Mouse (Mus musculus) stomach, embryonic 15.5 days (tissue): ENCODE results near the gene Eefsec. TPM values are rescaled to one million over a fixed set of nuclear protein-coding genes. Genes with fewer than 3 reads are reported as not detected.

Experiments
- ATAC-seq: fragments of 200-750 bp; cut with Nextera tagmentation; 2 replicates; pipeline ENCODE4 v1.8.0; 2017; ENCODE audit warnings: low read depth, moderate number of reproducible peaks, moderate TSS enrichment; ENCODE audit not compliant: insufficient read depth, low FRiP score
- H3K27ac ChIP-seq: fragments of 300-500 bp; sonication (generic); 2 replicates; pipeline ENCODE4 v1.5.1; 2015; ENCODE audit warnings: mild to moderate bottlenecking, inconsistent platforms
- H3K27me3 ChIP-seq: fragments of 300-500 bp; sonication (generic); replicated peaks from 2 replicates; pipeline ENCODE4 v1.6.1; 2015; ENCODE audit warnings: inconsistent platforms
- H3K36me3 ChIP-seq: fragments of 300-500 bp; sonication (generic); 2 replicates; pipeline ENCODE4 v1.6.1; 2015; ENCODE audit warnings: inconsistent platforms
- H3K4me1 ChIP-seq: fragments of 300-500 bp; sonication (generic); 2 replicates; pipeline ENCODE4 v1.6.1; 2015; ENCODE audit warnings: inconsistent platforms
- H3K4me2 ChIP-seq: fragments of 300-500 bp; sonication (generic); 2 replicates; pipeline ENCODE4 v1.6.1; 2015; ENCODE audit warnings: mild to moderate bottlenecking, inconsistent platforms
- H3K4me3 ChIP-seq: fragments of 300-500 bp; sonication (generic); replicated peaks from 2 replicates; pipeline ENCODE4 v1.5.1; 2015; ENCODE audit warnings: inconsistent platforms
- H3K9ac ChIP-seq: fragments of 300-500 bp; sonication (generic); 2 replicates; pipeline ENCODE4 v1.6.1; 2015; ENCODE audit warnings: inconsistent platforms
- H3K9me3 ChIP-seq: fragments of 300-500 bp; sonication (generic); 2 replicates; pipeline ENCODE4 v1.6.1; 2016; ENCODE audit warnings: inconsistent platforms
- WGBS: fragments of 180-500 bp; shearing (Covaris S2); methylation state at CpG from one replicate; pipeline ENCODE4 v1.1.7; 2015; 5-methylcytosine and 5-hydroxymethylcytosine counted together
- polyA plus RNA-seq: library from polyadenylated mRNA; unstranded; fragments of >200 nt; fragmentation: Nextera tagmentation; extraction: Ambion mirVana; gene quantifications from 2 replicates; pipeline ENCODE4 v1.2.1, GENCODE M21; 2015

The Eefsec gene
- polyA plus RNA-seq, 1 experiment from 2014 or later = 35.5 TPM

- H3K4me3 ChIP-seq = no peak overlapping the region
- WGBS = 94% methylated on average over 4 of the region's 4 CpGs
- no peaks in the 10 kb centered on the region for H3K9me3 ChIP-seq
- H3K9ac ChIP-seq = no peak overlapping the region
- H3K4me2 ChIP-seq = no peak overlapping the region
- H3K27me3 ChIP-seq = no peaks in the 10 kb centered on the region
- H3K4me1 ChIP-seq = peaks cover 6% of the 10 kb centered on the region; the same call in 1 of the 2 replicates
- no peak overlapping the region for H3K27ac ChIP-seq
- no peaks in the 10 kb centered on the region for H3K36me3 ChIP-seq
- no peak for ATAC-seq
These were observed 169.1 kb downstream of the Eefsec start for GRCm38 (mm10) chr6:88277242-88277641.

- H3K36me3 ChIP-seq = no peaks in the 10 kb centered on the region
- no peak overlapping the region for H3K27ac ChIP-seq
- no peak overlapping the region for H3K4me3 ChIP-seq
- no peak overlapping the region for H3K9ac ChIP-seq
- no peaks in the 10 kb centered on the region for H3K9me3 ChIP-seq
- H3K4me2 ChIP-seq = no peak overlapping the region
- peaks cover 6% of the 10 kb centered on the region; the same call in 1 of the 2 replicates for H3K4me1 ChIP-seq
- WGBS = 73% methylated on average over 4 of the region's 4 CpGs
- no peaks in the 10 kb centered on the region for H3K27me3 ChIP-seq
- no peak; the same call in 1 of the 2 replicates for ATAC-seq
These were observed 170.1 kb downstream of the Eefsec start for GRCm38 (mm10) chr6:88276221-88276620.

- Histone ChIP-seq H3K4me2 (no peak overlapping the region), H3K36me3 (no peaks in the 10 kb centered on the region), H3K27me3 (no peaks in the 10 kb centered on the region), H3K27ac (no peak overlapping the region), H3K9ac (no peak overlapping the region), H3K4me1 (peaks cover 6% of the 10 kb centered on the region; the same call in 1 of the 2 replicates), H3K4me3 (no peak overlapping the region), H3K9me3 (no peaks in the 10 kb centered on the region)
- WGBS = 41% methylated on average over 6 of the region's 6 CpGs
- no peak for ATAC-seq
These were observed 171.7 kb downstream of the Eefsec start for GRCm38 (mm10) chr6:88274623-88275022.

DNA sequence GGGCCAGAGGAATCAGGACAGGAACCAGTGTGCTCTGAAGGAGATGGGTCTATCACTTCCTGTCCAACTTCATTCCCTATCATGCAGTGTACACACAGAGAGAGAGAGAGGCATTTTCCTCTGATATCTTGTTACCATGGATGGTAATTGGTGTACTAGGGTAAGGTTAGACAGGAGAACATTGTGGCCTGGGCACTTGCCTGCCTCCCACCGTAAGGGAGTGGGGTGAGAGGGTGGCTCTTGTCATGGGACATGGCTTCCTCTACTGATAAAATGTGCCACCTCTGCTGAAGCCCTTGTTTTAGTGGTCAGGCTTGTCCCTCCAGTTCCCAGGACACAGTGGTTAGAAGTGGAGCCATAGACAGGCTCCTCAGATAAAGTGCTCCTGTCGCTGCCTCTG is 178.4 kb downstream of the Eefsec start:
- 83% methylated on average over 2 of the region's 2 CpGs for WGBS
- Histone ChIP-seq H3K9me3 (no peaks in the 10 kb centered on the region), H3K4me2 (no peak overlapping the region), H3K4me1 (no peaks in the 10 kb centered on the region), H3K9ac (no peak overlapping the region), H3K36me3 (no peaks in the 10 kb centered on the region), H3K27me3 (no peaks in the 10 kb centered on the region), H3K27ac (no peak overlapping the region), H3K4me3 (no peak overlapping the region)
- ATAC-seq = no peak

DNA sequence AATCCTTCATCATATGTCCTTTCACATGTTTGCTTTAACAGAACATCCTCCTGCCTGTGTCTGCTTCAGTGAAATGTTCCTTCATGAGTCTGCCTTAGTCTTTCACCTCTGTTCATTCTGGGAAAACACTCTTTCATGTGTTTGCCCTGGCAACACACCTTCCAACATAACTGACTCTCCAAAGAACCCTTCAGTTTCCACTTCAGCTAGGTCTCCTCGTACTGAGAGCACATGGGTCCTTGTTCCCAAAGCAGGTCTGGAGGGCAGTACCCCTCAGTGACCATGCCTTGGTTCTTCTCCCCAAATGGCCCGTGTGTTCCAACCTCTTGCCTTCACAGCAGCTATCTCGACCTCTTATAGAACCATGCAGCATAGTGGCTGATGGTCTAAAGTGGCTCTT is 179.3 kb downstream of the Eefsec start:
- Histone ChIP-seq H3K4me3 (no peak overlapping the region), H3K4me2 (no peak overlapping the region), H3K27ac (no peak overlapping the region), H3K4me1 (peaks cover 4% of the 10 kb centered on the region; the same call in 1 of the 2 replicates), H3K27me3 (no peaks in the 10 kb centered on the region), H3K36me3 (no peaks in the 10 kb centered on the region), H3K9ac (no peak overlapping the region), H3K9me3 (no peaks in the 10 kb centered on the region)
- no peak for ATAC-seq
- 84% methylated on average over 3 of the region's 3 CpGs for WGBS

DNA sequence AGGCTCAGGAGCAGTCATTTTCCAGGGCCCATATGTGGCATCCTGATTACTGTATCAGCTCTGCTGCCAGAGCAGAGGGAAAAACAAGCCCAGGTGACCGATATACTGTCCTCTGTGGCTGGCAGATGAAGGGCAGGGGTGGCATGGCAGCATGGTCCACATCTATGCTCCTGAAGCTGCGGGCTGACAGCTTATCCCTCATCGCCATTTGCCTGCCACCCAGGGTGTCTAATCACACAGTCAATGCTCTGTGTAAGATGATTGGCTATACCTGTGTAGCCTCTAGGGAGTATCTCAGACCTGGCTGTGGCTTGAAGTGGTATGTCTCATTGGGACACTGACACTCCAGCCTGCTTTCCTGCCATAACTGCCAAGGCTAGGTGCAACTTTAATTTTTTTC is 180.3 kb downstream of the Eefsec start:
- no peak overlapping the region for H3K27ac ChIP-seq
- 86% methylated on average over 3 of the region's 3 CpGs for WGBS
- ATAC-seq = no peak

GRCm38 (mm10) chr6:88265355-88265754 is 181.0 kb downstream of the Eefsec start:
- Histone ChIP-seq H3K4me2 (no peak overlapping the region), H3K27ac (no peak overlapping the region), H3K4me1 (peaks cover 4% of the 10 kb centered on the region; the same call in 1 of the 2 replicates), H3K27me3 (no peaks in the 10 kb centered on the region), H3K9me3 (no peaks in the 10 kb centered on the region), H3K36me3 (no peaks in the 10 kb centered on the region), H3K9ac (no peak overlapping the region), H3K4me3 (no peak overlapping the region)
- WGBS = 83% methylated on average over 1 of the region's 1 CpGs
- ATAC-seq = no peak

More for the DNA sequence above, 180.3 kb downstream of the Eefsec start:
- Histone ChIP-seq H3K4me2 (no peak overlapping the region), H3K9me3 (no peaks in the 10 kb centered on the region), H3K4me3 (no peak overlapping the region), H3K9ac (no peak overlapping the region), H3K36me3 (no peaks in the 10 kb centered on the region), H3K4me1 (peaks cover 4% of the 10 kb centered on the region; the same call in 1 of the 2 replicates), H3K27me3 (no peaks in the 10 kb centered on the region)

- Histone ChIP-seq H3K9ac (no peak overlapping the region), H3K9me3 (no peaks in the 10 kb centered on the region), H3K4me3 (no peak overlapping the region), H3K4me2 (no peak overlapping the region), H3K4me1 (peaks cover 4% of the 10 kb centered on the region; the same call in 1 of the 2 replicates), H3K27ac (no peak overlapping the region), H3K27me3 (no peaks in the 10 kb centered on the region), H3K36me3 (no peaks in the 10 kb centered on the region)
- 64% methylated on average over 9 of the region's 9 CpGs for WGBS
- ATAC-seq = no peak
These were observed 184.2 kb downstream of the Eefsec start for GRCm38 (mm10) chr6:88262160-88262559.

- Histone ChIP-seq H3K36me3 (no peaks in the 10 kb centered on the region), H3K27ac (no peak overlapping the region), H3K4me2 (no peak overlapping the region), H3K27me3 (no peaks in the 10 kb centered on the region), H3K4me1 (peaks cover 4% of the 10 kb centered on the region; the same call in 1 of the 2 replicates), H3K9me3 (no peaks in the 10 kb centered on the region), H3K9ac (no peak overlapping the region), H3K4me3 (no peak overlapping the region)
- ATAC-seq = no peak
- WGBS = 87% methylated on average over 3 of the region's 3 CpGs
These were observed 185.7 kb downstream of the Eefsec start for GRCm38 (mm10) chr6:88260645-88261044.

- no peaks in the 10 kb centered on the region for H3K9me3 ChIP-seq
- H3K27ac ChIP-seq = no peak overlapping the region
- ATAC-seq = no peak
- H3K4me1 ChIP-seq = peaks cover 4% of the 10 kb centered on the region; the same call in 1 of the 2 replicates
- no peaks in the 10 kb centered on the region for H3K36me3 ChIP-seq
- H3K9ac ChIP-seq = no peak overlapping the region
- no peak overlapping the region for H3K4me2 ChIP-seq
- no peaks in the 10 kb centered on the region for H3K27me3 ChIP-seq
- 84% methylated on average over 3 of the region's 3 CpGs for WGBS
- no peak overlapping the region for H3K4me3 ChIP-seq
These were observed 186.7 kb downstream of the Eefsec start for GRCm38 (mm10) chr6:88259621-88260020.

- no peaks in the 10 kb centered on the region for H3K9me3 ChIP-seq
- H3K4me2 ChIP-seq = no peak overlapping the region
- no peak overlapping the region for H3K27ac ChIP-seq
- H3K27me3 ChIP-seq = no peaks in the 10 kb centered on the region
- no peaks in the 10 kb centered on the region for H3K4me1 ChIP-seq
- H3K36me3 ChIP-seq = no peaks in the 10 kb centered on the region
- no peak overlapping the region for H3K9ac ChIP-seq
- ATAC-seq = peak; percentile 8; the same call in 1 of the 2 replicates
- WGBS = 28% methylated on average over 4 of the region's 4 CpGs
- no peak overlapping the region for H3K4me3 ChIP-seq
These were observed 190.9 kb downstream of the Eefsec start for GRCm38 (mm10) chr6:88255435-88255834.

DNA sequence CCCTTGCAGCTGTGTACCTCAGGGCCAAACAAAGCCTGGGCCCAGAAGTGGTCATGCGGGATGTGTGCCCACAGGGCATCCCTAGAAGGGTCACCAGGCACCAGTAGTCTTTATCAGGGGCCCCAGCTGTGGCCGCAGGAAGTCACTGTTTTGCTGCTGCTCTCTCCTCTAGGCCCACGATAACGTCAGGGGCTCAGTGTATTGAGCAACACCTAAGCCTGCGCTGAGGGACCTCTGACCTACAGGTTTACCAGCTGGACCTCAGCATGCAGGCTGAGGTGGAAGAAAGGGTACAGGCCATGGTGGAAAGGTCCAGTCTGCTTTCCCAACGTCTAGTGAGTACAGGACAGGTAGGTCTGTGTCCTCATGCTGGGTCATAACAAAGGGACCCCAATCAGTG is 192.3 kb downstream of the Eefsec start:
- H3K4me1 ChIP-seq = no peaks in the 10 kb centered on the region
- no peak for ATAC-seq
- H3K36me3 ChIP-seq = no peaks in the 10 kb centered on the region
- no peak overlapping the region for H3K4me3 ChIP-seq
- H3K4me2 ChIP-seq = no peak overlapping the region
- H3K9ac ChIP-seq = no peak overlapping the region
- 66% methylated on average over 6 of the region's 6 CpGs for WGBS
- no peaks in the 10 kb centered on the region for H3K27me3 ChIP-seq
- H3K27ac ChIP-seq = no peak overlapping the region
- H3K9me3 ChIP-seq = no peaks in the 10 kb centered on the region
